Mouse (Mus musculus) liver, embryonic 15.5 days (tissue): Measurements from ENCODE around the gene Cass4. TPM values are rescaled to one million over a fixed set of nuclear protein-coding genes. Genes with fewer than 3 reads are reported as not detected.

Experiments
- ATAC-seq: fragments of 200-750 bp; cut with Nextera tagmentation; 2 replicates; pipeline ENCODE4 v1.8.0; 2017; ENCODE audit warnings: moderate number of reproducible peaks, mild to moderate bottlenecking, moderate library complexity; ENCODE audit not compliant: insufficient read depth
- H3K27ac ChIP-seq: fragments of 300-500 bp; sonication (generic); replicated peaks from 2 replicates; pipeline ENCODE4 v1.5.1; 2015; ENCODE audit warnings: mild to moderate bottlenecking, inconsistent platforms
- H3K27me3 ChIP-seq: fragments of 300-500 bp; sonication (generic); 2 replicates; pipeline ENCODE4 v1.6.1; 2015; ENCODE audit warnings: mild to moderate bottlenecking, inconsistent platforms
- H3K36me3 ChIP-seq: fragments of 300-500 bp; sonication (generic); replicated peaks from 2 replicates; pipeline ENCODE4 v1.6.1; 2015; ENCODE audit warnings: moderate library complexity, mild to moderate bottlenecking, inconsistent platforms
- H3K4me1 ChIP-seq: fragments of 300-500 bp; sonication (generic); replicated peaks from 2 replicates; pipeline ENCODE4 v1.6.1; 2015; ENCODE audit warnings: inconsistent platforms
- H3K4me2 ChIP-seq: fragments of 300-500 bp; sonication (generic); 2 replicates; pipeline ENCODE4 v1.6.1; 2015; ENCODE audit warnings: moderate library complexity, mild to moderate bottlenecking, inconsistent platforms
- H3K4me3 ChIP-seq: fragments of 300-500 bp; sonication (generic); replicated peaks from 2 replicates; pipeline ENCODE4 v1.5.1; 2015; ENCODE audit warnings: mild to moderate bottlenecking, inconsistent platforms
- H3K9ac ChIP-seq: fragments of 300-500 bp; sonication (generic); 2 replicates; pipeline ENCODE4 v1.6.1; 2015; ENCODE audit warnings: moderate library complexity, mild to moderate bottlenecking, inconsistent platforms
- H3K9me3 ChIP-seq: fragments of 300-500 bp; sonication (generic); replicated peaks from 2 replicates; pipeline ENCODE4 v1.6.1; 2016; ENCODE audit warnings: inconsistent platforms
- WGBS: fragments of 180-500 bp; shearing (Covaris S2); methylation state at CpG from one replicate; pipeline ENCODE4 v1.1.7; 2015; ENCODE audit warnings: mixed read lengths; ENCODE audit not compliant: insufficient replicate concordance; 5-methylcytosine and 5-hydroxymethylcytosine counted together
- polyA plus RNA-seq: library from polyadenylated mRNA; unstranded; fragments of >200 nt; fragmentation: Nextera tagmentation; extraction: Ambion mirVana; gene quantifications from 2 replicates; pipeline ENCODE4 v1.2.1, GENCODE M21; 2015

Gene Cass4
- polyA plus RNA-seq, 1 experiment from 2014 or later: 0.61 TPM

DNA sequence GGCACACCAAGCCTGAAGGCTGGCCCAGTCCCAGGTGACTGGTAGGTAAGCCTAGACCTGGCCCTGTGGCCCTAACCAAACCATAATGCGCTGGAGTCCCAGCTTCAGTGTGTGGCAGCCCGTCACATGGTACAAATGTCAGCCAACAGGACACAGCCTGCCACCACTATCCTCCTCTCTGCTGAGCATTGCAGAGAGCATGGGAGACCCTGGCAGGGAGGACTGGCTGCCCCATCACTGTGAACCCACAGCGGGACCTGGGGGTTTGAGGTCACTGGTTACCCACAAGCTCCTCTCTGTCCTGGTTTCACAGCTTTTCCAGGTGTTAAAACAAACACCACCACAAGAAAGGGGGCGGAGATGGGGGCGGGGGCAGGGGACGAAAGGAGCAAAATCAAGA, 3.3 kb upstream of the Cass4 start:
- peaks cover 9% of the 10 kb centered on the region; the same call in 1 of the 2 replicates for H3K4me1 ChIP-seq
- ATAC-seq: no peak
- no peaks in the 10 kb centered on the region for H3K9me3 ChIP-seq
- no peak overlapping the region for H3K4me2 ChIP-seq
- H3K27me3 ChIP-seq: no peaks in the 10 kb centered on the region
- H3K9ac ChIP-seq: no peak overlapping the region
- no peak overlapping the region for H3K4me3 ChIP-seq
- no peaks in the 10 kb centered on the region for H3K36me3 ChIP-seq
- 33% methylated on average over 6 of the region's 6 CpGs for WGBS
- no peak overlapping the region for H3K27ac ChIP-seq

GRCm38 (mm10) chr2:172392041-172392521, 1.5 kb upstream of the Cass4 start:
- ATAC-seq: no peak
- 53% methylated on average over 10 of the region's 10 CpGs for WGBS

DNA sequence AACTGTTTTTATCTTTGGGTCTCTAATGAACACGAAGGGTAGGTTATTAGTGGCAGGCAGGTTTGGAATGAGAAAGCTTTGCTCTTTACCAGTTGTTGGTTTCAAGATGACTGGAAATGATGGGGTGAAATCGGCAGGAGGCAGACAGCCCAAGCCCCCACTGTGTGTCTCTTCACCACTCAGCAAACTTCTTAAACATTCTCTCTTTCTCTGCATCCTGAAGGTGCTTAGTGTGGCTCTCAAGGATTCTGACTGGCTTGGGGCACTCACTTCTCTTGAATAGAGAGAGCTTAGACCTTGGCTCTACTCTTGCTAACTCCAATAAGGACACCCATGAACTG, 428 bp downstream of the Cass4 start:
- ATAC-seq: no peak
- Histone ChIP-seq H3K4me2 (peak overlapping the region; percentile 50), H3K36me3 (no peaks in the 10 kb centered on the region), H3K9ac (no peak overlapping the region), H3K27me3 (no peaks in the 10 kb centered on the region), H3K4me1 (peaks cover 16% of the 10 kb centered on the region), H3K9me3 (no peaks in the 10 kb centered on the region), H3K27ac (no peak overlapping the region), H3K4me3 (peak overlapping the region; percentile 38)
- WGBS: 46% methylated on average over 2 of the region's 2 CpGs

More at GRCm38 (mm10) chr2:172392041-172392521, 1.5 kb upstream of the Cass4 start:
- Histone ChIP-seq H3K9me3 (no peaks in the 10 kb centered on the region), H3K4me2 (no peak overlapping the region), H3K27me3 (no peaks in the 10 kb centered on the region), H3K27ac (no peak overlapping the region), H3K36me3 (no peaks in the 10 kb centered on the region), H3K9ac (no peak overlapping the region), H3K4me1 (peaks cover 9% of the 10 kb centered on the region; the same call in 1 of the 2 replicates), H3K4me3 (no peak overlapping the region)

- Histone ChIP-seq H3K4me1 (peaks cover 19% of the 10 kb centered on the region), H3K27ac (no peak overlapping the region), H3K27me3 (no peaks in the 10 kb centered on the region), H3K4me2 (no peak overlapping the region), H3K9me3 (no peaks in the 10 kb centered on the region), H3K9ac (no peak overlapping the region), H3K36me3 (no peaks in the 10 kb centered on the region), H3K4me3 (no peak overlapping the region)
- 48% methylated on average over 4 of the region's 4 CpGs for WGBS
- no peak for ATAC-seq
These were observed 1.1 kb downstream of the Cass4 start for GRCm38 (mm10) chr2:172394671-172395070.

GRCm38 (mm10) chr2:172395961-172396360, 2.4 kb downstream of the Cass4 start:
- no peak overlapping the region for H3K9ac ChIP-seq
- H3K4me3 ChIP-seq: no peak overlapping the region
- no peak overlapping the region for H3K4me2 ChIP-seq
- no peaks in the 10 kb centered on the region for H3K9me3 ChIP-seq
- ATAC-seq: no peak
- no peaks in the 10 kb centered on the region for H3K36me3 ChIP-seq
- H3K27me3 ChIP-seq: no peaks in the 10 kb centered on the region
- H3K27ac ChIP-seq: no peak overlapping the region
- 58% methylated on average over 9 of the region's 9 CpGs for WGBS
- H3K4me1 ChIP-seq: peaks cover 21% of the 10 kb centered on the region

GRCm38 (mm10) chr2:172399901-172400300, 6.3 kb downstream of the Cass4 start:
- H3K9ac ChIP-seq: no peak overlapping the region
- ATAC-seq: peak; percentile 29; the same call in 1 of the 2 replicates
- WGBS: 28% methylated on average over 9 of the region's 9 CpGs
- no peaks in the 10 kb centered on the region for H3K9me3 ChIP-seq
- no peaks in the 10 kb centered on the region for H3K27me3 ChIP-seq
- H3K4me1 ChIP-seq: peaks cover 12% of the 10 kb centered on the region
- no peaks in the 10 kb centered on the region for H3K36me3 ChIP-seq
- H3K4me3 ChIP-seq: no peak overlapping the region
- no peak overlapping the region for H3K27ac ChIP-seq
- H3K4me2 ChIP-seq: no peak overlapping the region

DNA sequence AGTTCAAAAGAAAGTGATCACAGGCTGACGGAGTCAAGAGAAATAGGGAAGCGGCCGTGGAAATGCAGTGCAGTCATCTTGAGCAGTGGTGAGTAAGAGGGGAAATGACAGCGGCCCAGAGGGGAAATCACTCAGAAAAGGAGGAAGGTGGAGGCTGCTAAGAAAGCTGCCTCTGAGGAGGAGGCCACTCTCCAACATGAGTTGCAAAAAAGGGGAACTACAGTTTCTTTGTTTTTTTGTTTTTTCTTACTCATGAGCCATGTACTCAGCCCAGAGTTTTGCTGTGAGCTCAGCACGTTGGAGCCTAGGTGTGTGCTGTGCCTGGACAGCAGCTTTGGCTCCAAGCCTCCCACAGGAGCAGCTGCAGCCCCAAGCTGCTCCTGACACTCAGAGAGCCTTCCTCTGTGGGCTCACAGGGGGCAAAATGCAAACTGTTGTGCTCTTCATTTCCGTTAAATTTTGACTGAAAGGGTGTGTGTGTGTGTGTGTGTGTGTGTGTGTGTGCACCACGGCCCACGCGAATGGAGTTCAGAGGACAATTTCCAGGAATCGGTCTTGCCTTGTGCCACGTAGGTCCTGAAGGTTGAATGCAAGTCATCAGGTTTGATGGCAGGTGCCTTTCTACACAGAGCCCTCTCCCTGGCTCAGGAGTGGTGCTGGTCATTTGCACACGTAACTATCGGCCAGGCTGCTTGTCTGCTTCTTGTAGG, 7.7 kb downstream of the Cass4 start:
- peaks cover 12% of the 10 kb centered on the region for H3K4me1 ChIP-seq
- no peak overlapping the region for H3K4me2 ChIP-seq
- H3K9ac ChIP-seq: no peak overlapping the region
- 22% methylated on average over 13 of the region's 13 CpGs for WGBS
- no peak overlapping the region for H3K4me3 ChIP-seq
- peak overlapping the region; percentile 68 for H3K27ac ChIP-seq
- no peaks in the 10 kb centered on the region for H3K36me3 ChIP-seq
- H3K27me3 ChIP-seq: no peaks in the 10 kb centered on the region
- H3K9me3 ChIP-seq: no peaks in the 10 kb centered on the region
- peak; percentile 45 for ATAC-seq

GRCm38 (mm10) chr2:172404239-172404638, 10.6 kb downstream of the Cass4 start:
- no peak overlapping the region for H3K27ac ChIP-seq
- no peak for ATAC-seq

DNA sequence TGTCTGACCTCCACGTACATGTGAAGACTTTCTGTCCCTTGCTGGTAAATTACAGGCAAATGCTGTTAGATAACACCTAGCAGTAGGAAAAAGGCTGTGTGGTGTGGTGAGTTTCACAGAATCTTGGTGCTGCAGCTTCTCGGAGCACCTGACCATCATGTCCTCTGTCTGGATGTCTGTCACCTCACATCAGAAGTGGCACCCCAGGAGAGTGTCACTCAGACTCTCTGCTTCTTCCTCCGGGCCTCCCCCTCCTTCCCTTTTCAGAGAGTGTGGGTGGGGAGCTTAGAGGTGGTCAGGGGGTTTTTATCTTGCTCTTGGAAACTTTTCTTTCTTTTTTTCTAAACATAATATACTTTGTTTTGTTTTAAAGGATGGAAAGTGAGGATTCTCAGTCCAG, 11.4 kb downstream of the Cass4 start:
- Histone ChIP-seq H3K4me3 (no peak overlapping the region), H3K27me3 (no peaks in the 10 kb centered on the region), H3K4me1 (no peaks in the 10 kb centered on the region; the same call in 1 of the 2 replicates), H3K36me3 (no peaks in the 10 kb centered on the region), H3K27ac (no peak overlapping the region), H3K4me2 (no peak overlapping the region), H3K9ac (no peak overlapping the region), H3K9me3 (no peaks in the 10 kb centered on the region)
- 24% methylated on average over 3 of the region's 3 CpGs for WGBS
- ATAC-seq: no peak

More at GRCm38 (mm10) chr2:172404239-172404638, 10.6 kb downstream of the Cass4 start:
- Histone ChIP-seq H3K4me2 (no peak overlapping the region), H3K27me3 (no peaks in the 10 kb centered on the region), H3K36me3 (no peaks in the 10 kb centered on the region), H3K9ac (no peak overlapping the region), H3K4me3 (no peak overlapping the region), H3K4me1 (peaks cover 5% of the 10 kb centered on the region; the same call in 1 of the 2 replicates), H3K9me3 (no peaks in the 10 kb centered on the region)
- WGBS: 48% methylated on average over 7 of the region's 7 CpGs

DNA sequence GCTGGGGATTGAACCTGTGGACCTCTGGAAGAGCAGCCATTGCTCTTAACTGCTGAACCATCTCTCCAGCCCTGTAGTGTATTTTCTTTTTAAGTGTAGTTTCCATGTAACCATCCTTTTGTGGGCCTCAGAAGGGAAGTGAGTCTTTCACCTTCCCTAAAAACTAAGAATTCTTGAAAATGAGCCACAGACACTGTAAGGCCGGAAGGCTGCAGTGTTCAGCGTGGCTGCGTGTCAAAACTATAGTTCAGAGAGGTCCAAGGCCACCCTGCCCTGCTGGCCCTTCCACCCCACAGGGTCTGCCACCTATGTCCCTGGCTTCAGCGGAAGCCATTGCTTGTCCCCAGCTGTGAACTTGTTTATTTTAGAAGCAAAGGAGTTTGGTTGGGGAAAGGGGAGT, 12.6 kb downstream of the Cass4 start:
- no peaks in the 10 kb centered on the region for H3K9me3 ChIP-seq
- no peak overlapping the region for H3K4me2 ChIP-seq
- H3K27me3 ChIP-seq: no peaks in the 10 kb centered on the region
- 35% methylated on average over 4 of the region's 4 CpGs for WGBS
- ATAC-seq: no peak
- H3K4me1 ChIP-seq: no peaks in the 10 kb centered on the region; the same call in 1 of the 2 replicates
- H3K4me3 ChIP-seq: no peak overlapping the region
- H3K36me3 ChIP-seq: no peaks in the 10 kb centered on the region
- no peak overlapping the region for H3K27ac ChIP-seq
- H3K9ac ChIP-seq: no peak overlapping the region

- 59% methylated on average over 2 of the region's 2 CpGs for WGBS
- Histone ChIP-seq H3K4me1 (peaks cover 6% of the 10 kb centered on the region; the same call in 1 of the 2 replicates), H3K9me3 (no peaks in the 10 kb centered on the region), H3K4me3 (no peak overlapping the region), H3K27me3 (no peaks in the 10 kb centered on the region), H3K36me3 (no peaks in the 10 kb centered on the region), H3K4me2 (no peak overlapping the region), H3K9ac (no peak overlapping the region), H3K27ac (no peak overlapping the region)
- no peak for ATAC-seq
These were observed 13.9 kb downstream of the Cass4 start for GRCm38 (mm10) chr2:172407499-172407898.
